Mouse (Mus musculus): ENCODE data around the gene Zfp36l2. TPM values are rescaled to one million over a fixed set of nuclear protein-coding genes. Genes with fewer than 3 reads are reported as not detected.

Zfp36l2 gene
- total RNA-seq, 4 experiments from 2014 or later: 23.9 to 30.9 (median 29.5) TPM

GRCm38 (mm10) chr17:84136669-84137392 is 50.9 kb downstream of the Zfp36l2 start:
- DNase-seq (ENCODE audit: low spot score in 2 of 2): no peak

GRCm38 (mm10) chr17:84136217-84136616 is 51.5 kb downstream of the Zfp36l2 start:
- no peak for DNase-seq (ENCODE audit: low spot score in 2 of 2)

- no peak for DNase-seq (ENCODE audit: low spot score in 2 of 2)
These were observed 52.5 kb downstream of the Zfp36l2 start for GRCm38 (mm10) chr17:84135243-84135642.
